Mouse (Mus musculus) heart, adult 2 months (tissue): Measurements from ENCODE around the gene Grwd1.

Experiments used
- CTCF ChIP-seq: fragments of 200-600 bp; IDR thresholded peaks from 2 replicates; pipeline ENCODE4 v1.8.1; 2022; ENCODE audit warnings: antibody characterized with exemption, mild to moderate bottlenecking, moderate library complexity
- POLR2A ChIP-seq: fragments of 200-500 bp; IDR thresholded peaks from 2 replicates; pipeline ENCODE4 v1.6.1; 2011; ENCODE audit warnings: mild to moderate bottlenecking, low read depth, low read length, control low read depth; ENCODE audit not compliant: insufficient read depth

DNA sequence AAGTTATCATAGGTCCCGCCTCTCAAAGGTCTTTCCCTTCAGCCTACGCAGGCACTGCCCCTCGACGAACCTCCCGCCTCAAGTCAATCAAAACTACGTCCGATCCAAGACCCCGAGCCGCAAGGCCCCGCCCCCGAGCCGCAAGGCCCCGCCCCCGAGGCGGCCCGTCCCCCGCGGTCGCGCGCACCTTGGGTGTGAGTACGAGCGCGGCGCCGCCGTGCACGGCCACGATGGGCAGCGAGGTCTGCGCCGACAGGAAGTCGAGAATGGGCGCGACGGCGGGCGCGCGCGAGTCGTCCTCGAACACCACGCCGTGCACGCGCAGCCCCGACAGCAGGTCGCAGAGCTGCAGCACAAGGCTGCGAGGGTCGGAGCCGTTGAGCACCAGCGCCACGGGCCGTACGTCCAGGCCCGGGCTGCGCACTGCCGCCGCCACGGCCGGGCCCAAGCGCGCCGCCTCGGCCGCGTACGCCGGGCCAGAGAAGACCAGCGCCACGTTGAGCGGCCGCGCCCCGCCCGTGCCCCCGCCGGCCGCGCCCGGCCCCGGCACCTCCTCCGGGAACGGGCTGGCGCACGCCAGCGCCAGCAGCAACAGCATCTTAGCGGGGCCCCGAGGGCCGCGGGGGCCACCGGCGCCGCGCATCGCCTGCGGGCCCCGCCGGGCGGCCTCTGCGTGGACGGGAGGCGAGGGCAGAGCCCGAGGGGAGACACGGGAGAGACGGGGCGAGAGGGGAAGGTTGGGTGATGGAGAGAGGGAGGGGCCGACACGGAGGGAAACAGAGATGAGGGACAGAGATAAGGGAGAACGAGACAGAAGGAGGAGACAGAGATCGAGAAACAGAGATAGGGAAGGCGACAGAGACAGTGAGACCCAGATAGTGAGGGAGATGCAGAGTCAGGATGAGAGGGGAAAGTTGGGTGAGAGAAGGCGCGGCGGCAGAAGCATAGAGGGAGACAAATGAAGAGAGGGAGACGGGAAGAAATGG is 35.5 kb upstream of the Grwd1 start:
- TF ChIP-seq POLR2A (peak; percentile 68), CTCF (no peak)
